Mouse (Mus musculus) neural tube, embryonic 12.5 days (tissue): ENCODE measurements around the gene S1pr2. TPM values are rescaled to one million over a fixed set of nuclear protein-coding genes. Genes with fewer than 3 reads are reported as not detected.

Source experiments
- microRNA-seq: library from miRNA; unstranded; fragments of <30 nt; microRNA quantifications from one replicate; pipeline ENCODE4, GENCODE M21; 2017
- polyA plus RNA-seq: library from polyadenylated mRNA; unstranded; fragments of >200 nt; fragmentation: Nextera tagmentation; extraction: Ambion mirVana; gene quantifications from 2 replicates; pipeline ENCODE4 v1.2.1, GENCODE M21; 2016

The S1pr2 gene
- polyA plus RNA-seq, 1 experiment from 2014 or later, result 17.7 TPM

Small RNA genes lying within 50 kb of the gene (microRNA-seq; reads per million reads assigned to microRNA genes)
- gene Mir7081, result not detected

Other genes with a start within 250 kb of the S1pr2 start
- 89.8 and 93.4 TPM in 2 replicates for gene Olfm2, start 230.4 kb downstream of the S1pr2 start, polyA plus RNA-seq
- 0.47 and 0.75 TPM in 2 replicates for gene Col5a3, start 161.7 kb downstream of the S1pr2 start, polyA plus RNA-seq
- gene Rdh8, start 158.3 kb downstream of the S1pr2 start, polyA plus RNA-seq, result not detected in 2 replicates
- gene A230050P20Rik, start 108.1 kb downstream of the S1pr2 start, polyA plus RNA-seq, result 1.4 and 1.6 TPM in 2 replicates
- 5.8 and 6.7 TPM in 2 replicates for gene Angptl6, start 97.1 kb downstream of the S1pr2 start, polyA plus RNA-seq
- gene Ppan, start 88.6 kb downstream of the S1pr2 start, polyA plus RNA-seq, result 54.1 and 58.6 TPM in 2 replicates
- 301 and 309 TPM in 2 replicates for gene Eif3g, start 78.2 kb downstream of the S1pr2 start, polyA plus RNA-seq
- 89.4 and 92.4 TPM in 2 replicates for gene Dnmt1, start 16.9 kb downstream of the S1pr2 start, polyA plus RNA-seq
- gene Mrpl4, start 26.0 kb upstream of the S1pr2 start, polyA plus RNA-seq, result 116 and 121 TPM in 2 replicates
- 5.0 and 5.8 TPM in 2 replicates for gene Icam1, start 39.2 kb upstream of the S1pr2 start, polyA plus RNA-seq
- 1.6 and 2.1 TPM in 2 replicates for gene Icam4, start 52.6 kb upstream of the S1pr2 start, polyA plus RNA-seq
- gene Icam5, start 55.3 kb upstream of the S1pr2 start, polyA plus RNA-seq, result 0.14 and 0.15 TPM in 2 replicates
- 0.66 and 2.9 TPM in 2 replicates for gene Zglp1, start 90.3 kb upstream of the S1pr2 start, polyA plus RNA-seq
- 0.96 and 1.7 TPM in 2 replicates for gene Gm49373, start 96.3 kb upstream of the S1pr2 start, polyA plus RNA-seq
- 44.0 and 57.0 TPM in 2 replicates for gene Fdx1l, start 96.8 kb upstream of the S1pr2 start, polyA plus RNA-seq
- 1.6 and 2.8 TPM in 2 replicates for gene Gm38431, start 115.2 kb upstream of the S1pr2 start, polyA plus RNA-seq
- 54.2 and 63.4 TPM in 2 replicates for gene Raver1, start 115.2 kb upstream of the S1pr2 start, polyA plus RNA-seq
- gene Tyk2, start 154.5 kb upstream of the S1pr2 start, polyA plus RNA-seq, result 14.1 and 15.2 TPM in 2 replicates
- 271 and 293 TPM in 2 replicates for gene Cdc37, start 173.2 kb upstream of the S1pr2 start, polyA plus RNA-seq
- 12.3 and 14.7 TPM in 2 replicates for gene Pde4a, start 188.9 kb upstream of the S1pr2 start, polyA plus RNA-seq